Mouse (Mus musculus) embryonic facial prominence, embryonic 12.5 days (tissue): ENCODE results near the gene Trim38. TPM values are rescaled to one million over a fixed set of nuclear protein-coding genes. Genes with fewer than 3 reads are reported as not detected.
"Not testable (repeated sequence)": the region's sequence is repeated elsewhere in the genome, so short reads cannot be mapped to it uniquely, and the experiment has no call there.

Source experiments
- ATAC-seq: fragments of 200-750 bp; cut with Nextera tagmentation; 2 replicates; pipeline ENCODE4 v1.8.0; 2017; ENCODE audit not compliant: insufficient number of reproducible peaks, insufficient read depth, low FRiP score, low TSS enrichment
- H3K27ac ChIP-seq: fragments of 300-500 bp; sonication (generic); 2 replicates; pipeline ENCODE4 v1.5.1; 2016; ENCODE audit warnings: mild to moderate bottlenecking
- H3K27me3 ChIP-seq: fragments of 300-500 bp; sonication (generic); 2 replicates; pipeline ENCODE4 v1.6.1; 2016; ENCODE audit warnings: mild to moderate bottlenecking, moderate library complexity
- H3K36me3 ChIP-seq: fragments of 300-500 bp; sonication (generic); 2 replicates; pipeline ENCODE4 v1.6.1; 2016; ENCODE audit warnings: mild to moderate bottlenecking
- H3K4me1 ChIP-seq: fragments of 300-500 bp; sonication (generic); 2 replicates; pipeline ENCODE4 v1.6.1; 2016
- H3K4me2 ChIP-seq: fragments of 300-500 bp; sonication (generic); replicated peaks from 2 replicates; pipeline ENCODE4 v1.6.1; 2016; ENCODE audit warnings: mild to moderate bottlenecking, moderate library complexity
- H3K4me3 ChIP-seq: fragments of 300-500 bp; sonication (generic); 2 replicates; pipeline ENCODE4 v1.5.1; 2016; ENCODE audit warnings: mild to moderate bottlenecking
- H3K9ac ChIP-seq: fragments of 300-500 bp; sonication (generic); 2 replicates; pipeline ENCODE4 v1.6.1; 2016; ENCODE audit warnings: mild to moderate bottlenecking, moderate library complexity
- H3K9me3 ChIP-seq: fragments of 300-500 bp; sonication (generic); 2 replicates; pipeline ENCODE4 v1.6.1; 2016; ENCODE audit warnings: mild to moderate bottlenecking, moderate library complexity
- WGBS: fragments of 180-500 bp; shearing (Covaris S2); methylation state at CpG from one replicate; pipeline ENCODE4 v1.1.7; 2016; 5-methylcytosine and 5-hydroxymethylcytosine counted together
- polyA plus RNA-seq: library from polyadenylated mRNA; unstranded; fragments of >200 nt; fragmentation: Nextera tagmentation; extraction: Ambion mirVana; gene quantifications from 2 replicates; pipeline ENCODE4 v1.2.1, GENCODE M21; 2016

The Trim38 gene
- polyA plus RNA-seq: 0.10 TPM in 1 of 2 replicates, not detected in the other

GRCm38 (mm10) chr13:23769613-23770012, at the start of gene Trim38:
Trim38 (plus strand) TSS chr13:23769913.
- H3K27ac ChIP-seq, H3K9me3 ChIP-seq: not testable (repeated sequence)
- 77% methylated on average over 2 of the region's 2 CpGs for WGBS

DNA sequence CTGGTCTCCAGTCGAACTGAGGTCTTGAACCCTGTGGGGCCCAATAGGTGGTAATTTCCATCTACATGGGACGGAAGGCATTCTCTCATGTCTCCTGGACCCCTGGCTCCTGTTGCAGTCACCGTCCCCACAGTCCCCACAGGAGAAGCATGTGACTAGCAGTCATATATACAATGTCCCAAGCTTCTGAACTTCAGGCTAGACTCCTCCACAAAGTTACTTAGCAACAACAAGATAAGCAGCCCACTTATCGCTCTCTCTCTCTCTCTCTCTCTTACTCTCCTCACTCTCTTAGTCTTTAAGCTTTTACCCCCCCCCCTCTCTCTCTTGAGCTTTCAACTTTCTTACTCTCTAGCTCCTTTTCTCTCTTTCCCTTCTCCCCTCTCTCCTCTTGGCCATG, 45.5 kb upstream of the Trim38 start:
- Histone ChIP-seq H3K9me3 (no peaks in the 10 kb centered on the region), H3K27me3 (no peaks in the 10 kb centered on the region), H3K4me1 (no peaks in the 10 kb centered on the region), H3K9ac (no peak overlapping the region), H3K4me2 (no peak overlapping the region), H3K27ac (no peak overlapping the region), H3K4me3 (no peak overlapping the region), H3K36me3 (no peaks in the 10 kb centered on the region)
- ATAC-seq: no peak
- WGBS: 87% methylated on average over 4 of the region's 4 CpGs

More at GRCm38 (mm10) chr13:23769613-23770012, at the start of gene Trim38:
- H3K9ac ChIP-seq, H3K4me2 ChIP-seq, H3K36me3 ChIP-seq, H3K4me3 ChIP-seq, H3K27me3 ChIP-seq, H3K4me1 ChIP-seq, ATAC-seq: not testable (repeated sequence)

- no peaks in the 10 kb centered on the region for H3K27me3 ChIP-seq
- no peaks in the 10 kb centered on the region for H3K36me3 ChIP-seq
- no peaks in the 10 kb centered on the region for H3K9me3 ChIP-seq
- no peak for ATAC-seq
- H3K4me2 ChIP-seq: no peak overlapping the region
- no peaks in the 10 kb centered on the region for H3K4me1 ChIP-seq
- H3K9ac ChIP-seq: no peak overlapping the region
- no peak overlapping the region for H3K27ac ChIP-seq
- WGBS: no CpG with 5 or more reads among the region's 1 CpGs
- H3K4me3 ChIP-seq: no peak overlapping the region
Observed at GRCm38 (mm10) chr13:23725213-23725612, 44.5 kb upstream of the Trim38 start.

DNA sequence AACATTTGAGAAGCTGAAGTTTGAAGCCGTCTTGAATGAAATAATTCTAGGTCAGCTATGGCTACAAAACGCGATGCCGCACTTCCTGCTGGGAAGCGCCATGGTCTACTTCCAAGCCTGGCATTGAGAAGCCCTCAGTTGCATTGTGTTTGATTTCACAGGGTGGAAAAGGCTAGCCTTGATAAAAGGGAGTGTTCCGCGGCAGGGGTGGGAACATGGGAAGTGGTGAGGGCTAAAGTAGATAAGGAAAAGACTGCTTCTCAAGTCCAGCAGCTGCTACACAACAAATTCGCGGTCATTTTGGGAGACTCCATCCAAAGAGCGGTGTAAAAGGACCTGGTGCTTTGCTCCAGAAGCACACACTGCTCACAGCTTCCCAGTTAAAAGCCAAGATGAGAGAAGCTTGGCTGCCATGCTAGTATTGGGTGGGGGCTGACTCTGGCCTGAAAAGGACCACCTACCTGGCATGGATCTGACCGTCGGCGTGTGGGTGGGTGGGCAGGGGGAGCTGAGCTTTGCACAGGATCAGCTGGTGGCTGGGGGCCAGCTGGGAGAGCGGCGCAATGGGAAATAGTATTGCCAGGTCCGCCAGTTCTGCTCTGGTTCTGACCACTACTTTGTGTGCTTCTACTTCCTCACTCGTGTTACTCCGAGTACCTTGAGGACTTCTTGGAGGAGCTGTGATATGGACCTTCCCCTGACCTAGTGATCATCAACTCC, 41.1 kb upstream of the Trim38 start:
- no peak for ATAC-seq
- Histone ChIP-seq H3K9ac (no peak overlapping the region), H3K36me3 (no peaks in the 10 kb centered on the region), H3K9me3 (no peaks in the 10 kb centered on the region), H3K4me3 (no peak overlapping the region), H3K27me3 (no peaks in the 10 kb centered on the region), H3K4me2 (no peak overlapping the region), H3K27ac (no peak overlapping the region), H3K4me1 (no peaks in the 10 kb centered on the region)
- WGBS: 90% methylated on average over 18 of the region's 18 CpGs

- H3K36me3 ChIP-seq: no peaks in the 10 kb centered on the region
- H3K4me2 ChIP-seq: no peak overlapping the region
- WGBS: 93% methylated on average over 9 of the region's 9 CpGs
- H3K9me3 ChIP-seq: no peaks in the 10 kb centered on the region
- no peaks in the 10 kb centered on the region for H3K27me3 ChIP-seq
- no peak overlapping the region for H3K27ac ChIP-seq
- H3K4me3 ChIP-seq: no peak overlapping the region
- no peaks in the 10 kb centered on the region for H3K4me1 ChIP-seq
- ATAC-seq: no peak
- H3K9ac ChIP-seq: no peak overlapping the region
Observed at GRCm38 (mm10) chr13:23729192-23729525, 40.6 kb upstream of the Trim38 start.

DNA sequence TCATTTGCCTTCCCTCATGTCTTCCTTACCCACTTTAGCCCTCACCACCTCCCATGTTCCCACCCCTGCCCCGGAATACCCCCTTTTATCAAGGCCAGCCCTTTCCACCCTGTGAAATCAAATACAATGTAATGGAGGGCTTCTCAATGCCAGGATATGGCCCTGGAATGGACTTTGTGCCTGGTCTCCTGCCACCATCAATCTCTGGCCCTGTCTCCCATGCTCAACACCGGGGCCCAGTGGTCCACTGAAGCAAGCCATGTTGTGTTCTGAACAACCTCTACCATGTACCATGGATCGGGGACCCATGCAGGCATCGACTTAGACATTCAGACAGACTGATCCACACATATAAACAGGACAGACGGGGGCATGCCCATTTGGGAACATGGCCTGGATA, 40.0 kb upstream of the Trim38 start:
- Histone ChIP-seq H3K27me3 (no peaks in the 10 kb centered on the region), H3K4me3 (no peak overlapping the region), H3K27ac (no peak overlapping the region), H3K36me3 (no peaks in the 10 kb centered on the region), H3K4me2 (no peak overlapping the region), H3K9ac (no peak overlapping the region), H3K4me1 (no peaks in the 10 kb centered on the region), H3K9me3 (no peaks in the 10 kb centered on the region)
- 87% methylated on average over 5 of the region's 5 CpGs for WGBS
- ATAC-seq: no peak

- 43% methylated on average over 8 of the region's 8 CpGs for WGBS
- Histone ChIP-seq H3K4me1 (no peaks in the 10 kb centered on the region), H3K27ac (no peak overlapping the region), H3K36me3 (no peaks in the 10 kb centered on the region), H3K4me3 (no peak overlapping the region), H3K9ac (no peak overlapping the region), H3K4me2 (no peak overlapping the region), H3K9me3 (no peaks in the 10 kb centered on the region), H3K27me3 (no peaks in the 10 kb centered on the region)
- ATAC-seq: no peak
Observed at GRCm38 (mm10) chr13:23730479-23730878, 39.2 kb upstream of the Trim38 start.

DNA sequence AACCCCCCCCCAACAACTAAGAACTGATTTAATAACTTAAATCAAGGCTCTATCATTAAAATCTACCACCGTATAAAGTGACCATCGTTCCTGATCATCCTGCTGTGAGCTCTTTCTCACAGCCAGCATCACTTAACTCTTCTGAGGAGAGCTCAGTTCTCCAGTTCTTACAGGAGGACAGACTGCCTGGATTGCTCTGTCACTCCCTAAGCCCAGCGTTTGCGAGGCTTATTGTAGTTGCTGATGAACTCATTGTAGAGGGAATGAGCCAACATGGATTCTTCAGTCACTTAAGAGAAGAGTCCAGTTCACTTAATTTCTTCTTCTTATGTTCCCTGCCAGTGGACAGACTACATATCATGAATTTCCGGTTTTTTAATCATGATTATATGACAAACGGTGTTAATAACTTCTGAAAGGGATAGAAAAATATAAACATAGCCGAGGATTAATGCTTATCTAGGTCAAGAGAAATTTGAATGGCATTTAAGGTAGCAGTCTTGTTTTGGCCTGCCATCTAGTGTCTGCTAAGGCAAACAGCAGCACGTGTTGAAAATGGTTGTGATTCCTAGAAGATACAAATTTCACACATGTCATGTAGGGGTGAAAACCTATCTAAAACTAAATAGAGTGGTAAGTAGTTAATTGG, 37.4 kb upstream of the Trim38 start:
- Histone ChIP-seq H3K4me3 (no peak overlapping the region), H3K4me1 (no peaks in the 10 kb centered on the region), H3K36me3 (no peaks in the 10 kb centered on the region), H3K27me3 (no peaks in the 10 kb centered on the region), H3K27ac (no peak overlapping the region), H3K9ac (no peak overlapping the region), H3K4me2 (no peak overlapping the region), H3K9me3 (no peaks in the 10 kb centered on the region)
- no peak for ATAC-seq
- 24% methylated on average over 8 of the region's 8 CpGs for WGBS

- H3K27ac ChIP-seq: no peak overlapping the region
- H3K4me2 ChIP-seq: no peak overlapping the region
Observed at GRCm38 (mm10) chr13:23737091-23737490, 32.6 kb upstream of the Trim38 start.

DNA sequence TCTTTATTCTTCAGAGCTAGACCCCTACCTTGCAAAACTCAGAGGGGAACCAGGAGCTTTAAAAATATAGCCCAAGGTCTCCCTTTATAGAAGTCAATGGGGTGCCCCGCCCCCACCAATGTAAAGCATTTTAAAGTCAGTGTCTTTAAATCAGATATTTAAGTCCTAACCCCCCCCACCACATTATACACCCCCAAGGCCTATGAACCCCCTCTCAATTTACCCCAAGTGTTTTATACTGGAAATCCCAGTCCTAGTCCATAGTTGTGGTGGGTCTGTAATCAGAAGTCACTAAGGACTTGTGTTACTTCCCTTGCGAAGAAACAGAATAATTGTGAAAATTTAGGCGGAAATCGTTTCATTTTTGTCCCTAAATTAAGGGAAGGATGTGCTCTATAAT, 31.7 kb upstream of the Trim38 start:
- no peak for ATAC-seq
- H3K9me3 ChIP-seq: no peaks in the 10 kb centered on the region
- WGBS: 26% methylated on average over 4 of the region's 4 CpGs

More at GRCm38 (mm10) chr13:23737091-23737490, 32.6 kb upstream of the Trim38 start:
- Histone ChIP-seq H3K9me3 (no peaks in the 10 kb centered on the region), H3K4me3 (no peak overlapping the region), H3K36me3 (no peaks in the 10 kb centered on the region), H3K4me1 (peaks cover 8% of the 10 kb centered on the region; the same call in 1 of the 2 replicates), H3K27me3 (no peaks in the 10 kb centered on the region), H3K9ac (no peak overlapping the region)
- no peak for ATAC-seq
- WGBS: 81% methylated on average over 5 of the region's 5 CpGs

DNA sequence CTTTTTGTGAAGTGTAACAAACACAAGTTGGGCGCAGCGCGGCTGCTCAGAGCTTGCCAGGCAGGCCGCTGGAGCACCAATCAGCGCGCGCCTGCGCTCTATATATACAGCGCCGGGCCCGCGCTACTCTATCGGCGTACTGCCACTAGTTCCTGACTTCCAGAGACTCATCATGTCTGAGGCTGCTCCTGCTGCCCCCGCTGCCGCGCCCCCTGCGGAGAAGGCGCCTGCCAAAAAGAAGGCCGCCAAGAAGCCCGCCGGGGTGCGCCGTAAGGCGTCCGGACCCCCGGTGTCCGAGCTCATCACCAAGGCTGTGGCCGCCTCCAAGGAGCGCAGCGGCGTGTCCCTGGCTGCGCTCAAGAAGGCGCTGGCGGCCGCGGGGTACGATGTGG, 31.0 kb upstream of the Trim38 start, which contains the start of gene Hist1h1c:
Gene Hist1h1c (plus strand): TSS at position 132 of the 392 bp plus-strand sequence.
- Histone ChIP-seq H3K9me3 (no peaks in the 10 kb centered on the region), H3K4me2 (peak within 1 kb of the TSS; percentile 92), H3K4me1 (peaks cover 8% of the 10 kb centered on the region; the same call in 1 of the 2 replicates), H3K36me3 (no peaks in the 10 kb centered on the region), H3K4me3 (peak within 1 kb of the TSS; percentile 62), H3K9ac (peak within 1 kb of the TSS; percentile 83), H3K27me3 (no peaks in the 10 kb centered on the region), H3K27ac (peak within 1 kb of the TSS; percentile 99)
- ATAC-seq: peak; percentile 92
- WGBS: under 1% methylated on average over 38 of the region's 38 CpGs

More for the DNA sequence above, 31.7 kb upstream of the Trim38 start:
- H3K4me3 ChIP-seq: peak overlapping the region; percentile 62; the same call in 1 of the 2 replicates
- peak overlapping the region; percentile 99 for H3K27ac ChIP-seq
- H3K4me2 ChIP-seq: peak overlapping the region; percentile 92
- no peaks in the 10 kb centered on the region for H3K36me3 ChIP-seq
- H3K9ac ChIP-seq: peak overlapping the region; percentile 83
- peaks cover 8% of the 10 kb centered on the region; the same call in 1 of the 2 replicates for H3K4me1 ChIP-seq
- H3K27me3 ChIP-seq: no peaks in the 10 kb centered on the region
